28 mouse cellular contexts compared by ENCODE assay signal in the genomic region with DNA sequence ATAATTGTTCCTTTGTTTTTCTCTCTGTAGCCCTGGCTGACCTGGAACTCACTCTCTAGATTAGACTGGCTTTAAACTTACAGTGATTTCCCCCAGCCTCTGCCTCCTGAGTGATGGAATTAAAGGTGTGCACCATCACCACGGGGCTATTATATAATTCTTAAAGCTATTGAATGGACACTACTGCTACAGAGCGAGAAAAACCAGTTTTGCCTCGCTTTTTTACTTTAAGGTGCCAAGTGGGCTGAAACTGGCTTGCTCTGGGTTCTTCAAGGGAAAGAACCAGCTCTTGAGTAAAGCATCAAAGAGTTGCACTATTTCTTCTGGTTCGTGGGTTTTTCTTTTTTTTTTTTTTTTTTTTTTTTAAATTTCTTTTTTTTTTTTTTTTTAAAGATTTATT. TPM values are rescaled to one million over a fixed set of nuclear protein-coding genes. Genes with fewer than 3 reads are reported as not detected.
DNase-seq lines count a peak whose midpoint lies in the region; ATAC-seq and TF ChIP-seq lines count a peak whose summit lies in the region.
"Had no signal": no experiment of that assay in that cellular context is flagged by ENCODE, and none has a peak within 500 bp of the region (broad histone marks: within the 10 kb centered on the region; RNA-seq: fewer than 3 reads in every experiment).

No protein-coding gene starts in this region.

- no peaks in the 10 kb centered on the region for H3K27me3 ChIP-seq in lung, postnatal 0 days (replicated peaks; ENCODE audit: insufficient read depth, low read length)
- H3K27me3 ChIP-seq in forebrain, embryonic 15.5 days = no peaks in the 10 kb centered on the region
- H3K27me3 ChIP-seq: CH12.LX; forebrain, embryonic 13.5 days; heart, embryonic 15.5 days; hindbrain, embryonic 15.5 days; limb, embryonic 12.5 days; liver, embryonic 12.5 days; lung, embryonic 15.5 days had no signal

- TF ChIP-seq EP300 in lung, postnatal 0 days (IDR thresholded peaks at IDR 0.05) = no peak

- H3K4me3 ChIP-seq in lung, postnatal 0 days (ENCODE audit: low read depth, low read length) = no peak overlapping the region
- H3K4me3 ChIP-seq in lung, adult 2 months (replicated peaks; ENCODE audit: extremely low read depth, low read depth, low read length) = no peak overlapping the region
- H3K4me3 ChIP-seq in forebrain, embryonic 15.5 days = no peak overlapping the region
- H3K4me3 ChIP-seq: erythroblast, embryonic 14.5 days; forebrain, embryonic 13.5 days; heart, adult 2 months; heart, embryonic 15.5 days; hindbrain, embryonic 15.5 days; limb, embryonic 12.5 days; liver, embryonic 12.5 days; lung, embryonic 15.5 days had no signal

- no peaks in the 10 kb centered on the region for H3K4me1 ChIP-seq in lung, postnatal 0 days (ENCODE audit: insufficient read depth, low read depth, low read length)
- H3K4me1 ChIP-seq in lung, adult 2 months (ENCODE audit: control insufficient read depth, insufficient read depth, low read length) = peaks cover 3% of the 10 kb centered on the region
- no peaks in the 10 kb centered on the region for H3K4me1 ChIP-seq in forebrain, embryonic 15.5 days
- H3K4me1 ChIP-seq: forebrain, embryonic 13.5 days; hindbrain, embryonic 15.5 days; limb, embryonic 12.5 days; liver, embryonic 12.5 days had no signal

- no peak overlapping the region for H3K27ac ChIP-seq in lung, postnatal 0 days (ENCODE audit: low read length)
- H3K27ac ChIP-seq in forebrain, embryonic 15.5 days (replicated peaks) = no peak overlapping the region
- H3K27ac ChIP-seq: forebrain, embryonic 13.5 days; heart, adult 2 months; heart, embryonic 15.5 days; hindbrain, embryonic 15.5 days; limb, embryonic 12.5 days; liver, embryonic 12.5 days; lung, embryonic 15.5 days had no signal

- WGBS in lung, postnatal 0 days = 46% methylated on average over 4 of the region's 4 CpGs
- 62% methylated on average over 4 of the region's 4 CpGs for WGBS in lung, adult 2 months
- WGBS in forebrain, embryonic 15.5 days = 87% methylated on average over 4 of the region's 4 CpGs

- DNase-seq in heart, adult 11 months = peak; percentile 4
- no peak for DNase-seq in heart, adult 9 months (ENCODE audit: low spot score in 2 of 2)
- DNase-seq in lung, postnatal 0 days (ENCODE audit: low spot score) = peak; percentile 60
- DNase-seq in lung, adult 2 months = no peak
- DNase-seq in lung, postnatal 36 days = peak; percentile 59
- no peak for DNase-seq in adrenal gland, postnatal 4 days (ENCODE audit: low spot score in 2 of 2)
- DNase-seq: cerebellum, adult 8-10 months; gastrocnemius, postnatal 10 days; heart, adult 2 months; heart, postnatal 4 days; kidney, postnatal 4 days; layer of hippocampus, adult 9-11 months; right cerebral cortex, postnatal 14 days had no signal

- H3K9ac ChIP-seq in lung, postnatal 0 days (replicated peaks; ENCODE audit: low read depth) = no peak overlapping the region
- H3K9ac ChIP-seq in forebrain, embryonic 15.5 days (replicated peaks) = no peak overlapping the region
- H3K9ac ChIP-seq: forebrain, embryonic 13.5 days; heart, embryonic 15.5 days; hindbrain, embryonic 15.5 days; limb, embryonic 12.5 days; liver, embryonic 12.5 days; lung, embryonic 15.5 days had no signal

- no peaks in the 10 kb centered on the region for H3K9me3 ChIP-seq in lung, postnatal 0 days (ENCODE audit: low read length)
- H3K9me3 ChIP-seq in forebrain, embryonic 15.5 days = no peaks in the 10 kb centered on the region
- H3K9me3 ChIP-seq: forebrain, embryonic 13.5 days; heart, embryonic 15.5 days; hindbrain, embryonic 15.5 days; limb, embryonic 12.5 days; liver, embryonic 12.5 days; lung, embryonic 15.5 days had no signal

- no peak for TF ChIP-seq CTCF in lung, postnatal 0 days (IDR thresholded peaks at IDR 0.05)
- TF ChIP-seq CTCF in lung, adult 2 months (IDR thresholded peaks at IDR 0.05; ENCODE audit: insufficient read depth, low read length) = no peak

- TF ChIP-seq POLR2A in lung, adult 2 months (IDR thresholded peaks at IDR 0.05; ENCODE audit: borderline replicate concordance, extremely low read depth, low read depth, low read length) = no peak

- no peaks in the 10 kb centered on the region for H3K36me3 ChIP-seq in lung, postnatal 0 days (ENCODE audit: insufficient read depth, low read length)
- H3K36me3 ChIP-seq in forebrain, embryonic 15.5 days = no peaks in the 10 kb centered on the region
- H3K36me3 ChIP-seq: heart, embryonic 15.5 days; hindbrain, embryonic 15.5 days; limb, embryonic 12.5 days; liver, embryonic 12.5 days; lung, embryonic 15.5 days had no signal

- H3K4me2 ChIP-seq in lung, postnatal 0 days (replicated peaks; ENCODE audit: low read depth, low read length) = no peak overlapping the region
- no peak overlapping the region for H3K4me2 ChIP-seq in forebrain, embryonic 15.5 days (replicated peaks)
- H3K4me2 ChIP-seq: forebrain, embryonic 13.5 days; heart, embryonic 15.5 days; hindbrain, embryonic 15.5 days; limb, embryonic 12.5 days; liver, embryonic 12.5 days; lung, embryonic 15.5 days had no signal

- ATAC-seq in lung, postnatal 0 days = peak; percentile 49; the same call in 1 of the 2 replicates
- ATAC-seq in forebrain, embryonic 15.5 days (replicated peaks) = no peak
- ATAC-seq: forebrain, embryonic 13.5 days; liver, embryonic 12.5 days had no signal

RNA-seq across cellular contexts. Expression of gene Slc35a3, which starts 10.3 kb away (rescaled TPM):
- 10.0 TPM in 2 replicates for polyA plus RNA-seq in lung, postnatal 0 days (2015; fragmentation: Nextera tagmentation; extraction: Ambion mirVana)
- 6.3 and 7.5 TPM in 2 replicates for polyA plus RNA-seq in lung, adult 2 months (2012; rRNA removed)
- polyA plus RNA-seq in forebrain, embryonic 15.5 days (2015; fragmentation: Nextera tagmentation; extraction: Ambion mirVana) = 6.0 and 6.6 TPM in 2 replicates
- 10 to 100 TPM; 30.9 to 32.5 TPM for total RNA-seq in adrenal gland, postnatal 4 days (2021)

RNA-seq across cellular contexts. Expression of gene Gm43191, which starts 41.9 kb away (rescaled TPM):
- not detected in 2 replicates for polyA plus RNA-seq in lung, postnatal 0 days (2015; fragmentation: Nextera tagmentation; extraction: Ambion mirVana)
- not detected in 2 replicates for polyA plus RNA-seq in lung, adult 2 months (2012; rRNA removed)
- 0.32 TPM in 1 of 2 replicates, not detected in the other for polyA plus RNA-seq in forebrain, embryonic 15.5 days (2015; fragmentation: Nextera tagmentation; extraction: Ambion mirVana)
- total RNA-seq in adrenal gland, postnatal 4 days (2021) = 1 to 10 TPM in 1 of 2 experiments, not detected in 1; 1.3 TPM
- total RNA-seq: CH12.LX; common myeloid progenitor, adult 5-6 weeks; gastrocnemius, postnatal 10 days; midbrain, postnatal 0 days; neutrophil, adult 5-6 weeks had no signal
- polyA plus RNA-seq: embryonic facial prominence, embryonic 11.5 days; erythroblast, embryonic 14.5 days; forebrain, embryonic 13.5 days; heart, adult 2 months; heart, embryonic 15.5 days; hindbrain, embryonic 15.5 days; intestine, embryonic 16.5 days; limb, embryonic 12.5 days; liver, embryonic 12.5 days; lung, embryonic 15.5 days; midbrain, postnatal 0 days; spleen, adult 2 months had no signal

Comparison
In these comparisons a context has a peak if more than half of its experiments do, and no peak if none do; other contexts are left out.
1. DNase-seq: peak in heart, adult 11 months (single experiment), lung, postnatal 0 days (single experiment) and lung, postnatal 36 days (single experiment); none in heart, adult 9 months (0 of 2), lung, adult 2 months (single experiment) and adrenal gland, postnatal 4 days (0 of 2).